Mouse (Mus musculus) right cerebral cortex, postnatal 36 days (tissue): ENCODE data around the gene Rad51b.

Source experiments
- DNase-seq, 2 experiments: peaks; one replicate each; pipeline ENCODE4 v3.0.0; 2022; ENCODE audit warnings: low spot score in 2 of 2, mixed read lengths in 1 of 2

Gene Rad51b

GRCm38 (mm10) chr12:79613846-79614582 lies 316.9 kb downstream of the Rad51b start:
- DNase-seq, result no peak

GRCm38 (mm10) chr12:79614583-79614953 lies 317.5 kb downstream of the Rad51b start:
- no peak for DNase-seq

- DNase-seq, result no peak
These were observed 318.7 kb downstream of the Rad51b start for GRCm38 (mm10) chr12:79615717-79616316.

DNA sequence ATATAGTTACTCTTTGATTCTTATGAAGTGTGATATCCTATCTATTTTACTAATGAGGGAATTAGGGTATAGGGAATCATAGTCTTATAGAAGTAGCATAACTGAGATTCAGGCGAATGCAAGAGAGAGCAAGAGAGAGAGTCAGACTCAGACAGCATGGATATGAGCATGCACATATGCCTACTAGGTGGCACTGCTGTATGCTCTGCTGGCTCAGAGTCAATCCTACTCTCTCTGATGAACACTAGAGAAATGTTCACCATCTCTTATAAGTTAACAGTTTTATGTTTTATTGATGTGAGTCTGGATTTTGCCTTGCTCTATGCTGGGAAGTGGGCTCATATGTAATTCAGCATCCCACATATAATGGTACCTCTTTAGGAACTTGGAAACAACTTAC lies 321.9 kb downstream of the Rad51b start:
- no peak for DNase-seq

DNA sequence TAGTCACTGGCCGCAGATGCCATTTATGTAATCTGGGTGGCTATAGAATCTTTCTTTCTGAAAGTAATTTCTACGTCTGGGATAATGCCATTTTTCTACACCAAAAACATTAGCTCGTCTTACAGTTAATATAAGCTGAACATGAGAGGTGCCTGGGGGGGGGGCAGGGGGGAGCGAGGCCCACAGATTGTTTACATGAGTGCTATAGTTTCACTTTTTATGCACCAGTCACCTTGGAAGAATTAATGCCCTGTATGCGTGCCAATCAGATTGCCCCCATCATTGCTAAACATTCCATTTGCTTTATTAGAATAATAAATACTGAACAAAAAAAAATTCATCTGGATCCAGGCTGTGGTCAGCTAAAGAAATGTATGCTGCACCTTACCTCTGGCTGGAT lies 323.6 kb downstream of the Rad51b start:
- DNase-seq, result no peak

DNA sequence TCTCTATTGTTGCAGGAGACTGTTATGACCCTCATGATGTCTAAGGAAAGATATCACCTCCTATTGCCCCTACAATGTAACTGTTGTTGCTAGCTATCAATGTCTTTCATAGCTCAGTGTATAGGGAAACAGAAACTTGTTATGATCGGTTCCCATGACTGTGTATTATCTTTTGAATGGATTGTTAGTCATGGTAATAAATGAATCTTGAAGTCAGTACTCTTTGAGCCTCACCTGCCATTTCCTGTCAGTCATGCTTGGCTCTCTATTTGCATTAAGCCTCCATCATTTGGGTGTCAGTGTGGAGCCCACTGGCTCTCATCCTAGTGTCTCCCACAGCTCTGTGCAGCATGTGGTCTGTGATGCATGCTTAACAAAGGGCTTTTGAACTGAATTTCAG lies 326.2 kb downstream of the Rad51b start:
- DNase-seq, result no peak

DNA sequence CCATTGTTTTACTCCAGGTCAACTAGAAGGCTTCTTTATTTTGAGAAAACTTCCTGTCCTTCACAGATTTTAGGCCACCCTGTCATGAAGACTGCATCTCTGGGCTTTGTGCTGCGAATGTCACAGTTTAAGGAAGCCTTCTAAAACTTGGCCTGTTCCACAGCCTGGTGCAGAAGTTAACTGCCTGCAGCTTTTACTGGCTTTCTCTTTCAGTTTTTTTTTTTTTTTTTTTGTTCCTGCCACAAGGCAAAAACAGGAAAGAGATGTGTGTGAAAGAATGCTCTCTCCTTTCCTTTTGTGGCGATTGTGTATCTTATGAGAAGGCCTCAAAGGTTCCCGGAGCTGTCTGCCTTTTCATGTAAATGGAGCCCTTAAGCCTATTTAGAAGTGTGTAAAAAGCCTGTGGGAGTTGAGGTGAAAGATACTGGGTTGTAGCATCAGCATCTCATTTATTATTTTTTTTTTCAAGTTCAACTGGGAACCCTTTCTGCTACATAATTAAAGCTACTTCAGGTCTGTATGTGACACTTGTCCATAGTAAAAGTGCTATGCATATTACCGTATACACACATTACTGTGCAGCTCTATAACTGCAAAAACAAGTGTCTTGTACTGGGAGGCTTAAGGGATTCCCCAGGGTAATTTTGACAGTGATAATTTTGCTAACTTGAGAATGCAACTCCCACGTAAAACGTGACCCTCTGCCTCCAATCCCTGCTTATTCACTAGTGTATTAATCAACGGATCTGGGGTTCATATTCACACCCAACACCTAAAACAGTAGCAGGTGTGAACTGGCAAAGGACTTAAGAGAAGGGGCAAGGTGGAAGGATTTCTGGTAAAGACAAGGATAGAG lies 328.8 kb downstream of the Rad51b start:
- no peak for DNase-seq

- no peak for DNase-seq
These were observed 329.5 kb downstream of the Rad51b start for GRCm38 (mm10) chr12:79626555-79627080.

DNA sequence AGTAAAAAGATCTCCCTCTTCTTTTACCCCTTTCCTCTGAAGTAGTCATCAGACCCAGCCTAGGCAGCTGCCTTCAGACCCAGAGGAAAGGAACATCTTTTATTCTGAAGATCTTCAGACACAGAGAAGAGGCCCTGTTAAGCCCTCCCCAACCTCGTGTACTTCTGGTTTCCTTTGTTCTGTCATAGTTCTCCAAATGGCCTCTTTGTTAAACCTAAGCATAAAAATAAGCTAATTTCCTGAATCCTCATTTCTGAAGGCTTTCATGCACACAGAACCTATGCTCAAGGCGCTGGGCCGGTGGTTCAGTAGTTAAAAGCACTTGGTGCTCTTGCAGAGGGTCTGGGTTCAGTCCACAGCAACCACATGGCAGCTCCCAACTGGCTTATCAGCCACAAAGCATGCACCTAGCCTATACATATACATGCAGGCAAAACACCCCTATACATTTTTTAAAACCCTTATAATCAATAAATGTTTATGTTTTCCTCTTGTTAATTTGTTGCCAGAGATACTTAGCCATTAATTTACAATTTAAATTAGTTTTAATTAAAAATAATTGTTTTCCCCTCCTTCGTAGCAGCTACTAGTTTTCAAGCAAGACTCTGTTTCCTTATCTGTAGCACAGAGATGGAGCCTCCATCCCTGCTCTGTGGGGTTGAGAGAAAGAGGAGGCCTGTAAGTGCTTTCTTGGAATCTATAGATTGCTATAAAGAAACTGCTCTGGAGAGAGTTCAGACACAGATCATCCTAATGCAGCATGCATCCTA lies 330.5 kb downstream of the Rad51b start:
- DNase-seq, result no peak

- no peak for DNase-seq
These were observed 331.2 kb downstream of the Rad51b start for GRCm38 (mm10) chr12:79628121-79628774.

- DNase-seq, result no peak
These were observed 333.1 kb downstream of the Rad51b start for GRCm38 (mm10) chr12:79629945-79630850.

DNA sequence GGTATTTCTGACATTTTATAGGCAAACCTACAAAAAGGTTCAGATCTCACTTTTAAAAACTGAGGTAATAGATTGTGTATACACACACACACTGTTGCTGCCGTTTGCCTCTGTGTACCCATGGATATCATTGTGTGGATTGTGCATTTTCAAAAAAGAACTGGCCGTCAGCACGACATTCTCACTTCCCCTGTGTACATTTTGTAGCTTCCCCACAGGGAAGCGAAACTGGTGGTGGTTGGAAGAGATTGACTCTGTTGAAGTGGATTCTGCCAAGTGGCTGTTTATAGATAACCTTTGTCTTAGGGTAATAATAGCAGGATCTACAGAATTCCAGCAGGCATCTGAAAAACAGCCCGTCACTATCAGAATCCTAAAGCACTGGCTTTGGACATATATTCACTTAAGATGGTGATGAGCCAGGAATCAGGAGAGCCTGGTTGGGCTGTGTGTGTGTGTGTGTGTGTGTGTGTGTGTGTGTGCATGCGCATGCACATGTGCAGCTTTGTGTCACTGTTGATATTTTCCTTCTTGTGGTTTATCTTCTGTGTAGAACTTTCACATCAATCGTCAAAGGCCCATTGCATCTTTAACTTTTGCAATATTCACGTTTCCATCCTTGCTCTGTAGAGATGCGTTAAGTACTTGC lies 336.5 kb downstream of the Rad51b start:
- DNase-seq, result no peak

DNA sequence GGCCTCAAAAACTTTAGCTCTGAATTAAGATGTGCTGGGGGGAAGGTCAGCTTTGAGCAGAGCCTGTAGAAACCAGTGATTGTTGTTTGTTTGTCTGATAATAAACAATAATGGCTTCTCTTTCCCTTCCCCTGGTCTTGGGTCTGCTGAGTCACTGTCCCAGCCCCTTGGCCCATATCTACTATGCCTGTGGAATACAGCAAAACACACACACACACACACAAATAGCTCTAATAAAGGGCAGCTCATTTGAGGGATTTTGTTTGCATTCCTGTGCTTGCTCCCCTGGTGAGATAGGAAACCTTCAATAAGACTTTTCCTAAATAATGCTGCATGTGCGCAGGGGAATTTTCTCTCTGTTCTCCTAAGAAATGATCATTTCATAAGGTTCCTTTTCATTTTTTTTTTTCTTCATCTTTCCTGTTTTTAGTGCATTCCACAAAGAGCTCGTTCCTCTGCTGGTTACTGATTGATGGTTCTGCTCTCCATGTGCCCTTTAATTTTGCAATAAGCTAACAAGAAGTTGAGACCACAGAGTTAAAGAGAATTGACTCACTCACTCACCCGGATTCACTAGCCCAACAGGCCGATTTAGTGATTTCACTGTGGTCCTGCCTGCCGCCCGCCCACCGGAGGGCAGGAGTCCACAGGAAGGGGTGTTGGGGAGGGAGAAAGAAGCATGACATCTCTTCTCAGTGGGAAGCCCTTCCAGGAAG lies 344.6 kb downstream of the Rad51b start:
- DNase-seq, result no peak

GRCm38 (mm10) chr12:79642715-79643114 lies 345.6 kb downstream of the Rad51b start:
- DNase-seq, result no peak

- no peak for DNase-seq
These were observed 348.6 kb downstream of the Rad51b start for GRCm38 (mm10) chr12:79645656-79646055.

DNA sequence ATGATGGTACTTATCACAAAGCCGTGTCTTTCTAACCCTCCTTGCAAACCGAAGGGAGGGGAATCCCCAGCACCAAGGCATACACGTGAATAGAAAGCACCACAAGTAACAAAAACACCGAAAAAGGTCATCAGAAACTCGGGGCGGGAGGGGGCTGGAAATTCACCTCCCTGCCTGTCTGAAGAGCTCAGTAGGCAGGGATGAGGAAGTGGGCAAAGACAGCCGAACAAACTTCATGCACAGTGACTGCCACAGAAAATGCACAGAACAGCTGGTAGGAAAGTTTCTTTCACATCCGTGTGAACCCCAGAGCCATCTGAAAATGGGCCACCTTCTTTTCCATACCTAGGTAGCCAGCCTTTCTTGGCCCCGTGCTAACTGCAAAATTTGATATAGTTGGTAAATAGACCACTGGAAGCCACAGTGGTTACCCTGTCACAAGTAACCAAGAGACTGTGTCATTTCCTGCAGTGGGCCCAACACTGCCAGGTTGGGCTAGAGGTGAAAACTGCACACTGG lies 349.6 kb downstream of the Rad51b start:
- DNase-seq, result no peak

DNA sequence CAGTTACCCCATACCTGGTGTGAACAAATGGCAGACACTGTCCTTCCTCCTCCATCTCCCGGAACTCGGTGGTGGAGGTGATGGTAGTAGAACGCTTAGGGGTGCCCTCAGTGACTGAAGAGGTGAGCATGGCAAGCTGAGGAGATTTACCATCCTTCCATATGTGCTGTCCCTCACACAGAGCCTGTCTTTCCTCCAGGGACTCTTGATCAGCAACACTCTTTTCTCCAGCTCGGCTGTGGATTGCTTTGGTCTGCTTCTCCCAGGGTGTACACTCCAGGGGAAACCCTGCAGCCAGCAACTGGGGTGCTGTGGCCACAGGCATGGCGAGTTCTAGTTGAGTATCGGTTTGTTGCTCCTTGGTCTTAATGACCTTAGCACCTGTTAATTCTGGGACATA lies 350.3 kb downstream of the Rad51b start:
- no peak for DNase-seq

DNA sequence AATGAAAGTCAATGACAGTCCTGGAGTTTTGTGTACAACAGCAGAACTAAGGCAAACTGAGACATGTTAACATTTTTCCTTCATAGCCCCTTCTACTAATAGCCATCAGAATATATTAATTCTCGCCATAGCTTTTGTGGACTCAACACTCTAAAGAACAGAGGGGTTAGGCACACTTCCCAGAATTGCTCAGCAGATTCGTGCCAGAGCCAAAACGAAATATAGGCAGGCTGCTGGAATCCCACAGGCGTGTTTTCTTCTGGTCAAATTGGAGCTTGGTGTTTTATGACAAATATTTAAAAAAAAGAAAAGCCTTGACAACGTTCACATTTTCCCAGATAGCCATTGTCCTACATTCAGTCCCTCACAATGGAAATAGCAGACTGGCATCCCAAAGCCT lies 350.9 kb downstream of the Rad51b start:
- no peak for DNase-seq
